In the genomic region with DNA sequence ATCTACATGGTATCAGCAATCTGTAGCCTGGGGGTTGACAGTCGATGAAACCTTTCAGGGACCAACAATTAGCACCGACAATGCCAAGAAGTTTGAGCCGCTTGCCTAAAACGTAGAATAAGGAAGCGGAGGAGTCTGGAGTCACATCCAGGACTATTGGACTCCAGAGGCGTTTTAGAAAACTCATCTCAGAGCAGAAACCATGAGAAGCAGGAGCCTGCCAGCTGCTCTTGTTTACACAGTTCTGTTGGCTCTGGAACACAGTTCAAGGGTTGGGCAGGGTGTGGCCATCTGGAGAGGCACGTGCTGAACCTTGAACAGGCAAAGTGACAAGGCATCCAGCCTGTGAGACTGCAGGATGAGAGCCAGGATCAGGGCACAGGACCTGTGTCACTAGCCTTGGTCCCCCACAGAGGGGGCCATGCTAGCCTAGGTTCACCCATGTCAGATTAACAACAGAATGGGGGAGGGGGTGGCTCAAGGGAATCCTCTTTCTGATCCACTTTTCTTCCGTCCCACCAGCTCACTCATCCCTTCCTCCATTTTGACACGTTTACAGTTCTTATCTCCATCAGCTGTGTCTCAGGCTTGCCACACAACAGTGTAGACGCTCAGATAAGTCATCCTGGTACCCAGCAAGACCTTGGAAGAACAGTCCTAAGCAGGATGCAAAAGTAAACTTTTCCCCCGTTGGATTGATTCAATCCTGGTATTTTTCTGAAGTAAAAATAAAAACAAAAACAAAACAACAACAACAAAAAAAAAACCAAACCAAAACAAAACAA, we compare ENCODE assay signal across 7 mouse cellular contexts. TPM values are rescaled to one million over a fixed set of nuclear protein-coding genes. Genes with fewer than 3 reads are reported as not detected.
A peak's percentile ranks its signal among the peaks of the same experiment; 100 is the strongest.
DNase-seq lines count a peak whose midpoint lies in the region; ATAC-seq and TF ChIP-seq lines count a peak whose summit lies in the region.

No protein-coding gene starts in this region.

- H3K4me1 ChIP-seq in embryonic facial prominence, embryonic 14.5 days (ENCODE audit: control insufficient read depth, insufficient read depth, low read length), result peaks cover 57% of the 10 kb centered on the region
- peaks cover 16% of the 10 kb centered on the region for H3K4me1 ChIP-seq in liver, adult 2 months (ENCODE audit: control insufficient read depth, insufficient read depth, low read length)
- peaks cover 25% of the 10 kb centered on the region for H3K4me1 ChIP-seq in stomach, postnatal 0 days (replicated peaks; ENCODE audit: control insufficient read depth, insufficient read depth)

- no peak for ATAC-seq in embryonic facial prominence, embryonic 14.5 days (ENCODE audit: low read depth)
- ATAC-seq in stomach, postnatal 0 days (ENCODE audit: low FRiP score, low TSS enrichment), result peak; percentile 93
- ATAC-seq in granulocyte monocyte progenitor cell, adult 5-6 weeks (replicated peaks; ENCODE audit: poor library complexity, severe bottlenecking), result no peak

- TF ChIP-seq EP300 in stomach, postnatal 0 days (optimal IDR thresholded peaks at IDR 0.05), result no peak

- no peaks in the 10 kb centered on the region for H3K79me2 ChIP-seq in liver, adult 2 months (ENCODE audit: control insufficient read depth, insufficient read depth, low read length)

- intact Hi-C loops in heart, postnatal 36 days (cut with DNase I), result loop anchor here (2.0 kb wide), 1 partner anchor 34 kb away; no protein-coding TSS in a partner anchor

- no peak overlapping the region for H3K9ac ChIP-seq in embryonic facial prominence, embryonic 14.5 days (ENCODE audit: low read depth, low read length)
- H3K9ac ChIP-seq in liver, adult 2 months (ENCODE audit: low read depth, low read length), result no peak overlapping the region
- no peak overlapping the region for H3K9ac ChIP-seq in stomach, postnatal 0 days (ENCODE audit: low read length)

- H3K27me3 ChIP-seq in embryonic facial prominence, embryonic 14.5 days (replicated peaks; ENCODE audit: control insufficient read depth, insufficient read depth, low read length), result no peaks in the 10 kb centered on the region
- H3K27me3 ChIP-seq in liver, adult 2 months (ENCODE audit: control insufficient read depth, insufficient read depth, low read length), result no peaks in the 10 kb centered on the region
- no peaks in the 10 kb centered on the region for H3K27me3 ChIP-seq in stomach, postnatal 0 days (ENCODE audit: control insufficient read depth, insufficient read depth, low read length)

- TF ChIP-seq CTCF in liver, adult 2 months (IDR thresholded peaks at IDR 0.05; ENCODE audit: low read depth, low read length), result no peak
- no peak for TF ChIP-seq CTCF in stomach, postnatal 0 days (IDR thresholded peaks at IDR 0.05; ENCODE audit: low read depth)

- H3K4me2 ChIP-seq in embryonic facial prominence, embryonic 14.5 days (ENCODE audit: low read depth, low read length), result no peak overlapping the region
- H3K4me2 ChIP-seq in stomach, postnatal 0 days (replicated peaks; ENCODE audit: low read depth), result peak overlapping the region; percentile 25; the same call in 1 of the 2 replicates

- H3K27ac ChIP-seq in embryonic facial prominence, embryonic 14.5 days (replicated peaks; ENCODE audit: low read depth, low read length), result peak overlapping the region; percentile 91
- H3K27ac ChIP-seq in liver, adult 2 months (replicated peaks; ENCODE audit: insufficient read depth, low read depth, low read length), result no peak overlapping the region
- H3K27ac ChIP-seq in stomach, postnatal 0 days (replicated peaks), result peak overlapping the region; percentile 88

- DNase-seq in R1 (ENCODE audit: low read depth, low spot score), result peak; percentile 14
- DNase-seq in embryonic facial prominence, embryonic 14.5 days (ENCODE audit: low spot score), result peak; percentile 84
- DNase-seq in heart, postnatal 36 days, result peak; percentile 73 to 75
- peak; percentile 98 for DNase-seq in liver, adult 2 months (ENCODE audit: extremely low read depth, low read depth, low spot score)
- peak; percentile 91 for DNase-seq in stomach, postnatal 0 days (ENCODE audit: low spot score)
- no peak for DNase-seq in right cerebral cortex, adult 18-20 months

- peaks cover 7% of the 10 kb centered on the region for H3K9me3 ChIP-seq in embryonic facial prominence, embryonic 14.5 days (ENCODE audit: control insufficient read depth, low read length)
- no peaks in the 10 kb centered on the region for H3K9me3 ChIP-seq in stomach, postnatal 0 days (ENCODE audit: control insufficient read depth, low read length)

- no peak for TF ChIP-seq POLR2A in liver, adult 2 months (IDR thresholded peaks at IDR 0.05; ENCODE audit: extremely low read depth, insufficient read depth, low read length)

- 53% methylated on average over 11 of the region's 11 CpGs for WGBS in embryonic facial prominence, embryonic 14.5 days
- WGBS in liver, adult 2 months, result 23% methylated on average over 11 of the region's 11 CpGs
- 21% methylated on average over 11 of the region's 11 CpGs for WGBS in stomach, postnatal 0 days

- H3K36me3 ChIP-seq in embryonic facial prominence, embryonic 14.5 days (ENCODE audit: control insufficient read depth, insufficient read depth, low read length), result peaks cover 6% of the 10 kb centered on the region
- H3K36me3 ChIP-seq in liver, adult 2 months (ENCODE audit: control insufficient read depth, insufficient read depth, low read length), result no peaks in the 10 kb centered on the region
- no peaks in the 10 kb centered on the region for H3K36me3 ChIP-seq in stomach, postnatal 0 days (ENCODE audit: control insufficient read depth, insufficient read depth, low read length)

- no peak overlapping the region for H3K4me3 ChIP-seq in embryonic facial prominence, embryonic 14.5 days (ENCODE audit: low read depth, low read length)
- H3K4me3 ChIP-seq in liver, adult 2 months (ENCODE audit: insufficient read depth, low read depth, low read length), result no peak overlapping the region
- H3K4me3 ChIP-seq in stomach, postnatal 0 days (ENCODE audit: low read depth, low read length), result no peak overlapping the region

RNA-seq across cellular contexts. Expression of a gene that starts 23.1 kb away (rescaled TPM):
- polyA plus RNA-seq in embryonic facial prominence, embryonic 14.5 days (2014; fragmentation: Nextera tagmentation; extraction: Ambion mirVana), result 66.0 and 67.5 TPM in 2 replicates
- 100 to 1,000 TPM; 109 to 113 TPM for total RNA-seq in heart, postnatal 36 days (2021)
- total RNA-seq in liver, adult 2 months (2014; rRNA removed), result 22.3 and 26.6 TPM in 2 replicates
- polyA plus RNA-seq in liver, adult 2 months (2012; rRNA removed), result 8.0 and 8.7 TPM in 2 replicates
- 9.4 and 9.6 TPM in 2 replicates for polyA plus RNA-seq in stomach, postnatal 0 days (2015; fragmentation: Nextera tagmentation; extraction: Ambion mirVana)
- 0.04 and 0.73 TPM in 2 replicates for total RNA-seq in granulocyte monocyte progenitor cell, adult 5-6 weeks (2014; fragmentation: Nextera tagmentation)
- 0.78 and 1.5 TPM in 2 replicates for total RNA-seq in granulocyte monocyte progenitor cell, adult 5-6 weeks (2017)
